Mouse (Mus musculus) right cerebral cortex, postnatal 14 days (tissue): ENCODE measurements around the gene Slc30a4.

ENCODE experiments used
- DNase-seq: peaks from one replicate; pipeline ENCODE4 v3.0.0; 2022

Gene Slc30a4

DNA sequence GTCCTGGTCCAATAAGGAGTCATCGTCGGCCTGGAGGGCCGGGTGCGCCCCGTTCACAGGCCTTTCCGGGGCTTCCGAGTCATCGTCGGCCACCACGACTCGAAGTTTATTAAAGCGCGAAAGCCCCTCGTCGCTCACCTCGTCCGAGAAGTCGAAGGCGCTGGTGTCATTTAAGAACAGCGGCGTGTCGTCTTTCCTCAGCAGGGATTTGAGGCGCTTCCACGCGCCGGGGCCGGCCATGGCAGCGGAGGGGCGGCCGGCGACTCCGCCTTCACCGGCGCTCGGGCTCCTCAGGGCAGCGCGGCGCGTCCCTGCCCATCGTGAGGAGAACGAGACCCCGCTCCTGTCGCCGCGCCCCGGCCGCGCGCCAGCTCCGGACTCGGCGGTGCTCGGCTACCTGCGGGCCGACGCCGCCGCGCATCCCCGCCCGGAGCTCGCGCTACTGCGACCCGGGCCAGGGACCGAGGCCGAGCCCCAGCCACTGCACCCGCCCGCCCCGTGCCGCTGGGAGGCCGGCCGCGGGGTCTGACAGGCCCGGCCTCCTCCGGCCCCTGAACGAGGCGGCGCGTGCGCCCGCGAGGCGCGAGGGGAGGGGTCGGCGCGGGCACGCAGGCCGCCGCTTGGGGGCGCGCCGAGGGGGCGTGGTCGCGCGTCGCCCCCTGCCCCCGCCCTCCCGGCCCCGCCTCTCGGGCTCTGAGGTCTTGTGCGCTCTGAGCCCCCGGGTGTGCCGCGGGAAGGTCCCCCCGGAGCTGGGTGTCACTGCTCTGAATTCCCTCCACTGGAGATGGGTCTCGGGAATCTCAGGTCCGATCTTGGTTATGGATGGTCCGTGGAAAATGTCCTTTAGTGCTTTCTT, at the start of gene Slc30a4:
Slc30a4 (minus strand) TSS at position 483 of the 856 bp plus-strand sequence.
- peak; percentile 75 for DNase-seq

DNA sequence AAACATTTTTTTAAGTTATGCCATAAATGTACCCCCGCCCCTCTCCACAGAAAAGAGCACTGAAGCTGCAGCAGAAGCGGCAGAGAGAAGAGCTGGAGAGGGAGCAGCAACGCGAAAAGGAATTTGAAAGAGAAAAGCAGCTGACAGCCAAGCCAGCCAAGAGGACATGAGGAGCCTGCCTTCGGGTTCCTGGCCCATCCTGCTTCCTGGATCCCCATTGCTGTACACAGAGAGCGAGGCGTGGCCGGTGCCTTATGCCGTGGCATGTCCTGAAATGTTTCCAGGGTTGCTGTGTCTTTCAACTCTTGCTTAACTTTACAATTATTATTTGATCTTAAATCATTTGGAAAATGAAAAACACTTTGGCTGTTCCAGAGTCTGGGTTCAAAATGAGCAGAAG, 44.0 kb upstream of the Slc30a4 start:
- no peak for DNase-seq

DNA sequence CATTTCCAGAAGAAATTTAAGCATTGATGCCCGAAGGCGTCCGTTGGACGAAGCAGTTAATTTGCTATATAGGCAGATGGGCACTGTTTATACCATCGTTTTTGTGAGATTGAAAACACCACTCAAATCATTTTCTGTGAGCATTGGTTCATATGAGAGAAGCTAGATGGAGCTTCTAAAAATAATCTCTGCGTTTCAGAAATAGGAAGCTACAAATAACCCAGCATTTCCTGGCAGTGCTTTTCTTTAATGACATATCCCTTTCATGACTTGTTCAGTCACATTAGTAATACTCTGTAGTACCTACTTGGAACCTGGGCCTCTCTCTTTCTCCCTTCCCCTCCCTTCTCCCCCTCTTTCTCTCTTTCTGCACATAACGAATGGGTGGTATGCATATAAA, 36.6 kb upstream of the Slc30a4 start:
- DNase-seq = no peak

DNA sequence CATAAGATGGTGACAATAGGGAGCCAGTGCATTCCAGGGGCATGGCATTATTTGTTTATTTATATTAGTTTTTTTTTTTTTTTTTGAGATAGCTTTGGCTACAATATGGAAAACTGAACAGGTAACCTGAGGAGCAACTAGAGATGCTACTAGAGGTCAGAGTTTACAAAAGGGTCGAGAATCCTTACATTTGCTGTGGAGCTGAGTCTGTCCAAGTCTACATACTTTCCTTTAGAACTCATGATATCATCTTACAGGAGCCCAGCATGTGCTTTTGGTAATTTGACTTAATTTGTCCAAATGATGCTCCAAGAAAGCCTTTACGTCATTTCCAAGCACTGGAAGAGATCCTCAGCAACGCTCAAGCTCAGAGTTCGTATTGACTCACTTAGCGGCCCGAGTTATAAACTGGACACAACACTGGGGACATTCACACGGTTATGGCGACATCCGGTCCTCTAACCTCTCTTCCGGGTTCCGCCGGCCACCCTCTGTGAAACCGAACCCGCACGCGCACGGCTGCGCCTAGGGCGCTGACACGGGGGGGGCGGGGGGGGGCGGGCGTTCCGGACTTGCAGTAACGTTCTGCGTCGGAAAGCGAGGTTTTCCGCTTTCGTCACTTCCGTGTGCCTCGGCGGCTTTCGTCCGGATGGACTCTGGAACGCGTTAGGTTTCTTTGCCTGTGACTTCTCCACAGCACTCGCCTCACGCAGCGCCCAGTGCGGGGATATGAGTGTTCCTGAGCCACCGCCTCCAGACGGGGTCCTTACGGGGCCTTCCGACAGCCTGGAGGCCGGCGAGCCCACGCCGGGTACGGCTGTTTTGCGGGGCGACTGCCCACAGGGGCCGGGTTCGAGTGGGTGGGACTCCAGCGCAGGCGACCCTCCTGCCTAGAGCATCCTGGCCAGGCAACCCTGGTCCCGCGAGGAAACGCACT, 35.7 kb upstream of the Slc30a4 start, which contains the start of gene Bloc1s6:
Bloc1s6 (plus strand) TSS at position 610 of the 937 bp plus-strand sequence.
- peak; percentile 91 for DNase-seq

DNA sequence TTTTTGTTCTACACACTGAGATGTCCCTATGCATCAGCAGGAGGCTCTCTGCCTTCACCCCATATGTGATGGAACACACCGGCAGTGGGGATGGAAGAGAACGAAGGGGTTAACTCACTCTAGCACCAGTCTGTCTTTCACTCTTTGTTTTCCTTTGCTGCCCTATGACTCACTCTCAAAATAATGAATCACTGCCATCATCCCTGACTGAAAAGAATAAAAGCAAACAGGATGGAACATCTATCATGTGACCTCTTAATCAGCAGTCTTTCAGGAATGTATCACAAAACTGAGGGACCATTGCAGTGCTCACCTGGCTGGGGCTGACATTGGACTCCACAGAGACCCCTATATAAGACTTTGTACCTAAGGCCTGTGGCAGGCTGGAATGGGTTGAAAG, 29.0 kb upstream of the Slc30a4 start:
- DNase-seq = no peak

DNA sequence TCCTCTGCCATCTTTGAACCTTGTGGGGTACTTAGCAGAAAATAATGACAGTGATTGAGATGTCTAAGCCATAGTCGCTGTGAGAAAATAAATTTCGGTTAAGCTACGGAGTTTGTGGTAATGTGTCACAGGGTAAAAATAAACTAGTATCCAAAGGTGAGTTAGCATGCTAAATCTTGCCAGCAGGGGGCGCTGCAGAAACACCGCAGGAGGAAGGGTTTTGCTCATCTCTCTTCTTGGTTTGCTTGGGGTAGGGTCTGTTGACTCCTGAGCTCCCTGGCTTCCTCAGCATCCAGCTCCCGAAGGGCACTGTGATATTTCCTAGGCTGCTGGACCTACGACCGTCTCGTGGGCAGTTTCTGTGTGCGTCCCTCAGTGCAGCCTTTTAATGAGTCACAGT, 23.1 kb upstream of the Slc30a4 start:
- DNase-seq = peak; percentile 28

DNA sequence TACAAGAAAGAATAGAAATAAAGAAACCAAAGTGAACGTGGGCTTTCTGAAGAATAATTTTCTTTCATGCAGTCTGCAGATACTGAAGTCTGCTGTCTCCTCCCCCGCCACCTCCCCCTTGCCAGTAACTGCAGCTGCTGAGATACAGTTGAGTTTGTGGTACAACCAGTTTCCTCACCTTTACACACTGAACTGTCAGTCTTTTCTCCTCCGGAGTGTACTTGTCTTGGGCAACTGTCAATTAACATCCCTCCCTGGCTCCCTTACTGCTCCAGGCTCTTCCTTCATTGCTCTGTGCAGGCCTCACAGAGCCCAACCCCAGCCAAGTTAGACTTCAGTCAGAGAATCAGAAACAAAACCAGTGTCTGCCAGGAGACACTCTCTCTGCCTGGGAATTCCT, 18.1 kb upstream of the Slc30a4 start:
- DNase-seq = no peak

DNA sequence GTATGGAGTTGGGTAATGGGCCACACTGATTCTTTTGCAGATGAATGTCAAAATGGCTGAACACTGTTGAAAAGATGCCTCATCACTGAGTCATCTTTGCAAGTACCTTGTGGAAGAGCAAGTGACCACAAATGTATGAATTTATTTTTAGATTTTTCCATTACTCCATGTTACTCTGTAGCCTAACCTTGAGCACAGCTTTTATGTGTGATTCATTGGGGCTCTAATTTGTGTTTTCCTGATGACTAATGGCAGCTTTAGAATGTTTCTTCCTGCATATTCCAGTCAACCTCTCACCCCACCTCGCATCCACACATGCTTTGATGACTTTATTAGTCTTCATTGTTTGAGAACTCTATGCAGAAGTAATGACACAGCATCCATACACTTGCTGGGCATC, 16.8 kb upstream of the Slc30a4 start:
- no peak for DNase-seq

DNA sequence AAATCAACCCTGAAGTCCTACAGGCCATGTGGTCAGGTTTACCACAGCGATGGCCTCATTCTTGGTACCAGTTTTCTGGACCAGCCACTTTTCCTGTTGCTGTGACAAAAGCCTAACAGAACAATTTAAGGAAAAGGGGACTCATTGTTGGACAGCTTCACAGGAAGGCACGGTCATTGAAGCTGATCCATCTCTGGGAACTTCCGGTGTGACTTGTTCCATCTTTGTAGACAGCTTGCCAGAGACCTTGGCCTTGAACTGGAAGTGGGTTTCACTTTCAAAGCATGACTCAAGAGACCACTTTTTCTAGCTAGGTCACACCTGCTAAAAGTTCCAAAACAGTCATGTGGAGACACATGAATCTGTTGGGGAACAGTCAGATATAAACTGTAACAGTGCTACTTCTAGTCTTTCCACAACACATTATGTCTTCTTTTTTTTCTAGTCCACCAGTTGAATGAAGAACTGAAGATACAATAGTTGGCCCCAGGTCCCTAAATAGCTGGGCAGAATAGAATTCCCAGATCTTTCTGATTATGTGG, 13.9 kb upstream of the Slc30a4 start:
- DNase-seq = no peak

DNA sequence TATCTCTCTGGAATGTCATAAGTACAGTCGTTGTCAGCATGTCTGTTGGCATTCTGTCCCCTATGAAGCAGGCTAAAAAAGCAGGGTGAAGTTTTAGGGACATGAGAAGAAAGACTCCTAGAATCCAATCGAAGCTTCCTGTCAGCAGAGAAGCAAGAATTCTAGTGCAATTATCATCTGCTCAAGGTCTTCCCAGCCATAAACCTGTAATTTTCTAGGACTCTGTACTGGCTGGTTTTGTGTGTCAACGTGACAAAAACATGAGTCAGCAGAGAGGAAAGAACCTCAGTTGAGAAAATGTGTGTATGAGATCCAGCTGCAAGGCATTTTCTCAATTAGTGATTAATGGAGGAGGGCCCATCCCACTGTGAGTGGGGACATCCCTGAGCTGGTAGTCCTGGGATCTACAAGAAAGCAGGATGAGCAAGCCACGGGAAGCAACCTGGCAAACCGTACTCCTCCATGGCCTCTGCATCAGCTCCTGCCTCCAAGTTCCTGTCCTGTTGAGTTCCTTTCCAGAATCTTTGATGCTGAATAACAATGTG, 12.8 kb upstream of the Slc30a4 start:
- no peak for DNase-seq

DNA sequence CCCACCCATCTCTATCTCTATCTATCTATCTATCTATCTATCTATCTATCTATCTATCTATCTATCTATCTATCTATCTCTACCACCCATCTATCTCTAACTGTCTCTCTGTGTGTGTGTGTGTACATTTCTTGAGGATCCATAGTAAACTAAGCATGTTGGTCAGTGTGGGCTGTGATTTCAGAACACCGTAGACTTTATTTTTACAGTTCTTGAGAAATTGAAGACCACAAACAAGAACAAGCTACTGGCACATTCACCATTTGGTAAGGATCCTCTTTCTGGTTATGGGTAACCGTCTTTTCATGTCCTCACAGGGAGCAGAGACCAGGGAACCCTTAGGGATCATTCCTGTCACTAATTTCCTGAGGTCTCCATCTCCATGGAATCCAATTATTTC, 10.4 kb upstream of the Slc30a4 start:
- no peak for DNase-seq

DNA sequence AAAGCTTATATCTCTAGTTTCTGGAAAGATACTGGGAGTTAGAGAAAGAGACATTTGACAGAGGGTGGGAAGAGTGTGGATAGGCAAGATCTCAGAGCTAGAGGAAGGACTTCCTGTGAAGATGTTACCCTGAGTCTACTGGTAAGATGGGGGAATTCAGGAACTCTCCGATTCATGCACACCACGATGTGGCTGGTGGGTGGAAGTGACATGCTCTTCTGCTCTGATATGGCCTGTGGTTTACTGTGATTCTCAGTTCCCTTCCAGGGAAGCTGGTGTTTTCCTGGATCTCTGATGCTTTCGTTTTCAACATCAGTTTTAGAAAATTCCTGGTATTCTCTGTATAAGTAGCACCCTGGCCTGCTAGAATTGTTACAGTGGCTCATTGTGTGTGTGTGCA, 9.4 kb upstream of the Slc30a4 start:
- no peak for DNase-seq

DNA sequence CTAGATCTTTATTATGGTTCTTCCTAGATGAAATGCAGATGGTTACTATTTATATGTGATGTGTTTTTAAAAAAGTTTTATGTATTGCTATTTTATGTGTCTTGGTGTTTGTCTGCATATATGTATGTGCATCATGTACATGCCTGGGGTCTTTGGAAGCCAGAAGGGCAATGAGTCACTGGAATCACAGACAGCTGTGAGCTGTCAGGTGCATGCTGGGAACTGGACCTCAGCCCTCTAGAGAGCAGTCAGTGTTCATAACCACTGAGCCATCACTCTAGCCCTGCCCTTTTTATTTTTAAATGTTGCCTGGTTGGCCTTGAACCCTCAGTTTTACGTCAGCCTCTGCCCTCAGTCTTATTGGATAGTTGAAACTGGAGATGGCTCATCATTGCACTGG, 6.7 kb upstream of the Slc30a4 start:
- DNase-seq = no peak

DNA sequence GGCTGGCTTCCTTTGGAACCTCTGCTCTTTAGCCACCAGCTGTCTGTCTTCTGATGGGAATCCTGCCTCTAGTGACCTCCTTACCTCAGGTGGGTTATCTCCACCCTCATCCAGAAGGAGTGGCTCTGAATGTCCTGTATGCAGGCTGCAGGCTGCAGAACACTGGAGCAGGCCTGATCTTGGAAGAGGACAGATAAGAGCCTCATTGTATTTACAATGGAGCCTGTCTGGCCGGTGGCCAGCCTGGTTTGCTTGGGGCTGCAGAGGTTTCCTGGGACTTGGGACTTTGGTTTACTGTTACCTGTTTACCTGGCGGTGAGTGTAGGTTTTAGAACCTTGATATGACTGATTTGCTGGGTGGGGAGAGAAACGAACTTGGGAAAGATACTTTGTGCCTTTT, 5.6 kb upstream of the Slc30a4 start:
- no peak for DNase-seq

DNA sequence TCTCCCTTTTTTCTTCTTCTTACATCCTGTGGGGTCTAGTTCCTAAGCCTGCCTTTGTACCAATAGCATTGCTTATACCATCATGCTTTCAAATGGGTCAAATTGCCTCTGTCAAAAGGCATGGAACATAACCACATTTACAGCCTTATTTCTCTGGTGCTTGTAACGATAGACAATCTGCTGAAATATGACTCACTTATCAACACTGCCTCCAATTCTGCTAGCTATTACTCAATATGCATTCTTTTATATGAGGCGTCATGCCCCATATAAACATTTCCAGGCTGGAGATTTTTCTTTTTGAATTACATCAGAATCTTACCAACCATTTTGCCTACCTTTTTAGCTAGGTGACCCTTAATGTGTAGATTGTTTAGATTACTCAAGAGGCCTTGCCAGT, 2.1 kb upstream of the Slc30a4 start:
- no peak for DNase-seq

DNA sequence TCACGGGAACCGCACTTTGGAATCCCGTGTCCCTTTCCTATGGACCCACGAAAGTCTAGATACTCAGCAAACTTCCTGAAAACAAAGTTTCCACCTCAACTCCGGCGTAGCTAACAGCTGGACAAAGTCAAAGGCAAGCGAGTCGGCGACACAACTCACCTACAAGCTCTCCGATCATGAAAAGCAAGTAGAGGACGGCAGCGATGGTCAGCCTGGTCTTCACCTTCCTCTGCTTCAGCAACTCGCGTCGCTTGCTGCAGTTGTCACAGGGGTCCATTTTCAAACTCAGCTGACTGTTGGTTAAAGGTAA, 637 bp downstream of the Slc30a4 start:
- no peak for DNase-seq

DNA sequence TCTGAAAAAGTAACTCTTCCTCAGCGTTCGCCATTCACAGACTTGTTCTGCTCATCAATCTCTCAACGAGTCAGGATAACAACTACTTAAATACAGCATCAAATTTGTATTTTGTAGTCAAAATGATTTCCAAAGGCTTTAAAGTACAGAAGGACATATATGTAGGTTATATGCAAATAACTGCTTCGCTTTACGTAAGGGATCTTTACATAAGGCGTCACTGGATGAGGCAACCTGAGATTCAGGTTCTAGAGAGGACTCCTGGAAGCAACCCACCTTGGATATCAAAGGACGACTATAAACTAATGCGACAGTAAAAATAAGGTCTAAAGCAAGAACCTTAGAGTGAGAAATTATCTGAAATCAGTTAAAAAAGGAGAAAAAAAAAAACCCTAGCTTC, 1.5 kb downstream of the Slc30a4 start:
- no peak for DNase-seq

DNA sequence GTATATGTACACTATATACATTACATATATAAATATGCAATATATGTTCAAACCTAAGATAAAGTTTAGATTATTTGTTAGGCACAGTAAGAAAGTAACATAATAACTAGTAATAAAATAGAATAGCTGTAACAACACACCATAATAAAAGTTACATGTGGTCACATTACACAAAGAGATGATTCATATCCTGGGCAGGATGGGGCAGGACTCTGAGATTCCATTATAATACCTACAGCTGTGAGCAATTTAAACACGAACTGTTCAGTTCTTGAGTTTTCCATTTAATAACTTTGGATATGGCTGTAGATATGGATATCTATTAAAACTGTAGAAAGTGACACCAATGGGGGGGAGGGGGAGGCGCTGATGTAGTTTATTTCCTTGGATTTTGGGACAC, 4.9 kb downstream of the Slc30a4 start:
- DNase-seq = no peak

DNA sequence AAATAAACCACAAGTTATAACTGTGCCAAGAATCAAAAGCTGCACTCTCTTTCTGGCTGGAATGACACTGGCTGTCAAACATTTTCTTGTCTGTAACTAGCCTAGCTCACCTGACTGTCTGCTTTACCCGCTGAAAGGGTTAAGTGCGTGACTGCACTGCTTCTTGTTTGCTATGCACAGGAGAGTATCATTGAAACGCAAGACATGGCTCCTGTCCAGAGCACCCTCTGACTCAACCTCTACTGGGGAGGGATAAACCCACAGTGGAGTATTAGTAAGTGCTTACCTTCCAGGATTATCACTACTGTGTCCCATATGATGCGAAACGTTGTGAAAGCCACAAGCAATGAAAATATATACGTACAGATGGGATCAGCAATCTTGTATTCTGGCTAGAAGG, 15.8 kb downstream of the Slc30a4 start:
- DNase-seq = no peak

DNA sequence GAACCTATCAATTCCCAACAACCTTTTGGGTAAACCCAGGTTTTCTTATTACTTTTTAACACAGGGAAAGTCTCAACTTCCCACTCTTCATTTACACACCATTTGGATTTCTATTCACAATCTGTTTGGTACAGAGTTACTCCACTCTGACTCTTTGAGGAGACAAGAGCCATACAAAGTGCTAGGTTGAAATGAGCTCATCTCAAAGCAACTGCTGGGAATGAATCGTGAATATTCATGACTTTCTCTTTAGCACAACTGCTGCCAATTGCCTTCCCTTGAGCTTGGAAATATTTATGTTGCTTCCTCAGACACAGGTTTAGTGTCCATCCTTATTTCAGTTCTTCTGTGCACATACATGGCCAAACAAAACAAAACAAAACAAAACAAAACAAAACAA, 18.8 kb downstream of the Slc30a4 start:
- no peak for DNase-seq

DNA sequence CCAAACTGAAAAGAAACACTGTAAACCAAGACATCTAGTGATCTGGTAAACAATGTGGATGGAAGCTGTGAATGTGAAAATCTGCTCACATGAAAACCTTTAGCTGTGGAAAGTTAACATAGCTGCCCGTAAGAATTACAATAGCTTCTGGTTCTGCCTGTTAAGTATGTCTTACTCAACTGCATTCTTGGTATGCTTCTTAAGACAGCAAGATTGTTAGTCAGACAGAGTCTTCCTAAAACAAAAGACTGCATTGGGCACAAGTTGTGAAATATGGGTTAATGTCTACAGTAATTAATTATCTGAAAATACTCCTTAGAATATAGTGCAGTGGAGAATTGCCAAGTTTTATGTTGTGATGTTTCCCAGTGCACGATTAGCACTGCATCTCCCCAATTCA, 19.9 kb downstream of the Slc30a4 start:
- no peak for DNase-seq

DNA sequence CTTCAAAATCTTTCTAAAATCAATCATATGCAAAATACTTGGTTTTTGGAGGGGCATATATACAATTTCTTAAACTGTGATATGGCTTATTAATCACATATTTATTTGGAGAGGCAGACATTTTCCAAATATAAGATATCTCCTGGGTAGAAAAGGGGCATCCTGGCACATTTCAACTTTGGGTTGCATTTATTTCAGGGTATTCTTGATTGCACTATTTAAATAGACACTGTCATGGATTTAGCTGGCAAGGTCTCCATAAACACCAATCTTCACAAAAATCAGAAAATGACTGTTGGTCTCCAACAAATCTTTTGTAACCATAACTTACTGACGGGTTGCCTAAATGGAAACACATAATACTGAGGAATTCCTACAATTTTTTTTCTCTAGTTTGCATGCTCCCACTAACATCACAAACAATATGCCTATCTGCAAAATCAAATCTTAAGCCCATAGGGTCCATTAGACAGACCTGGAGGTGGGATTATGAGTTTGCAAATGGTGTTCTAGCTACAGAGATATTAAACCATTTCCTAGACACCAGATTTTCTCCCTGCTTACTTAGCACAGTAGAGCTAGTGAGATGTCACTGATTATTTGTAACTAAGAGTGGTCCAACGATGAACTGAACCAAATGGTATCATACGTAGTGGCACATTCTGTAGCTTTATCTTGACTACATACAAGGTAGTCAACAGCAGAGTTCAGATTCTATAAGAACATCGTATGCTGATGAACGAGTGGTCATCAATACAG, 20.9 kb downstream of the Slc30a4 start:
- no peak for DNase-seq

DNA sequence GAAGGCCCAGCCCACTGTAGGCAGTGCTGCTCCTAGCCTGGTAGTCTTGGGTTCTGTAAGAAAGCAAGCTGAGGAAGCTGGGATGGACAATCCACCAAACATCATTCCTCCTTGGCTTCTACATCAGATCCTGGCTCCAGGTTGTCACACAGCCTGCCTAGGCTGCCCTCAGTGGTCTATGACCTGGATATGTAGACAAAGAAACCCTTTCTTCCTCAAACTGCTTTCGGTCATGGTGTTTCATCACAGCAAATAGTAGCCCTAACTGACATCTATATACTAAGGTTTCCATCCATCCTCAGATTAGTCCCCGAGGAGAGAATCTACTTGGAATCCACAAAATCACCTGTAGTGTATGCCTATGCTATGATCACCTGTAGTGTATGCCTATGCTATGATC, 27.3 kb downstream of the Slc30a4 start:
- no peak for DNase-seq
